Mouse (Mus musculus) CD4-positive helper T cell, adult 2 months (primary cell): ENCODE results near the gene Lyz1.
"Not testable (repeated sequence)": the region's sequence is repeated elsewhere in the genome, so short reads cannot be mapped to it uniquely, and the experiment has no call there.

Source experiments
- DNase-seq: peaks from one replicate; pipeline ENCODE4 v3.0.0-alpha.2; 2012; ENCODE audit warnings: low read depth, missing footprints, low spot score

Gene Lyz1

DNA sequence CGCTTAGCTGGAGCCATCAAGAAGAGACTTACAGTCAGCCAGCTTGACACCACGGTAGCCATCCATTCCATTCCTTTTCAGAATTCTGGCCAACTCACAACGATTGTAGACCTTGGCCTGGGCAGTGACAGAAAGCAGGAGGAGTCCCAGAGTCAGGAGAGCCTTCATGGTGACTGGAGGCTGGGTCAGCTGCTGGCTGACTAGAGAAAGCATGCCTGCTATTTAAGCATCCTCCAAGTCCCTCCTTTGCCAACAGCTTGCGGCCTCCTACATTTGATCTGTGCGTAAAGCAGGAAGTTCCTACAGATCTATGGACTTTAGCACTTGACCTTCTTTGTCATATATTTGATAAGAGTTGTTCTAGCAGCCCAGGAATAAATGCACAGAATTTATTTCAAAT, at the start of gene Lyz1:
Gene Lyz1, minus strand, starts transcription at position 198 of the 400 bp plus-strand sequence.
- DNase-seq, result no peak

DNA sequence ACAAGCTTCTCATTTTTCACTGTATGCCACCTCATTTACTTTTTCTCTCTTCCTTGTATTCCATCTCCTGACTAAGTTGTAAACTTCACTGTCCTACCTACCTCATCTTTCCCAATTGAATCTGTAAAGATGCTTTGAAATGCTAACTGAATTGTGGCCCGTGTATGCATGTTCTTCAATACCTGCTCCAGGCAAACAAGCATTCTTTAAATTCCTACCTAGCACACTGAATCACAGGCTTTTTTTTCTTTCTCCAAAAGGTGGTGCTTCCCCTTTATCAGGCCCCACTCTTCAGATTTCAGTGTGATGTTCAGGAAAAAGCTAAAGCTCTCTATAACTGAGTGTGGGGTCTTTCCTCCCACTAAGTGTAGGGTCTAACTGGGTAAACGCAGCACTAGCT, 49.7 kb upstream of the Lyz1 start:
- no peak for DNase-seq

DNA sequence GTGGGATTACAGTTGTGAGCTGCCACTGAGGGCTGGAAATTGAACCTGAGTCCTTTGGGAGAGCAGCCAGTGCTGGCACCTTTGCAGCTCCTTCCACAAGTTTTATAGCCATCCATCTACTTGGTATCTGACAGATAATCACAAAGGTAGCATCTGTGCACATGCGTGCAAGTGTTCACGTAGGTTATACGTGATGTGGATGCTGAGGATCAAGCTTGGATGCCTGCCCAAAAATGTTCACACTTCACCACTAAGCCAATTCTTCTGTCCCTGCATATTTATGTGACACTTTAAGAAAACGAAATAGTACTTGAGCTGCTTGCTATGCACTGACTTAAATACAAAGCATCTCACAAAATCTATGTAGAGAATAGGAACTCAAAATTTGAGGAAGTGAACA, 48.4 kb upstream of the Lyz1 start:
- DNase-seq, result no peak

DNA sequence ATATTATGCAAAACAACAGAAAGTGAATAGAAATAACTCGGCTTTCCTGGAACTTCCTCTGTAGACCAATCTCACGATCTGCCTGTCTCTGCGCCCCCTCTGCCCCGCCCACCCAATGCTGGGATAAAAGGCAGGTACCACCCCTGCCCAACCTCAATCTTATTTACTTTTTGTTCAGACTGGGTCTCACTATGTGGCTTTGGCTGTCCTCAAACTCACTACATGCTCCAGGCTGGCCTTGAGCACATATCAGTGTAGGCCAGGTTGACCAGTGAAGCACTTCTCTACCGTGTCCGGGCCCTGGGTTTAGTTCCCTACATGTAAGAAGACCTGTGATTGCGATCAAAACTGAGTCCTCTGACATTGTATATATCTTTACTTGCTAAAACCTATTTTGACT, 46.6 kb upstream of the Lyz1 start:
- DNase-seq, result no peak

DNA sequence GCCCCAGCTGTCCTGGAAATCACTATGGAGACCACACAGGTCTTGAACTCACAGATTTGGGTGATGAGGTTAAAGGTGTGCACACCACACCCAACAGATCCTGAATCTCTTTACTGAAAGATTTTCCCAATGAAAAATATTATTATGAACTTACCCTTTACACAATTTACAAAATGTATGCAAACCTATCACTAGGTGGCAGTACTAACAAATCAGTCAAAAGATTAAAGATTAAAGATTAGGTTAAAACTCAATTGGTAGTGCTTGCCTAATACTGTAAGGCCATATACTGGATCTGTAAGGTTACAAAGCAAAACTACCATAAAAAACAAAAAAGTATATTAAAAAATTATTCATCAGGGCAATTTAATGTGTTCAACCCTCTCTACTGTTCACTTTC, 45.3 kb upstream of the Lyz1 start:
- DNase-seq, result peak; percentile 16

DNA sequence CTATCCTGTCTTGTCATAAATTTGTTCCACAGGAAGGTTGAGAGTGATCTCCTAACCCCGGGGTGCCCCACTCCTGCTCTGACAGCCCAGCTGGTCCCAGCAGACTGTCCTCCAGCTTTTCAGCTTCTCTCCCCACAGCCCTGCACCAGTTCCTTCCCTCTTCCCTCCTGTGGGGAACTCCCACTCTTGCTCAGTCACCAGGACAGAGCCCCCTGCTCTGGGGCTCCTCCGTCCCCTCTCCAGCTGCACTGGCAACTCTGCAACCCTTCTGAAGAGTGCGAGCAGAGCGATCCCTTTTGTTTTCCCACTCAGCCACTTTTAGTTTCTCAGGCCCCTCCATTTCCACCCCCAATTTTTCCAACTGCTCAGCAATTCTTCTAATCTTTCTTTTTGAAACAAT, 43.0 kb upstream of the Lyz1 start:
- DNase-seq, result no peak

DNA sequence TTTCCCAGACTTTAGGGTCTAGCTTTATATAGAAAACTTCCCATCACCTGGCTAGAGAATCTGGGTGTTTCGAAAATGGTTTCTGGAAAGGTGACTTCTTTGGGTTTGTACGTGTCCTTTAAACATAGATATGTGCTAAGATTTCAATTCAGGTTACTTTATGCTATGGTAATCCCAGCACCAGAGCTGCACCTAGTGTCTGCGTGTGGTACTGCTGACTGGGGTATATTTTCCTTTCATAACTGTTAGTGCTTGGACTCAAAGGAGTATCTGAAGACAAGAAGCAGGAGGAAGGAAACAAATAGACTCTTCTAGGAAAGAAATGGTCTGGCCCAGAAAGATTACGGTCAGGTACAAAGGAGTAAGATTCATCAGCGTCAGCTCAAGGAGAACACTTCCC, 37.9 kb upstream of the Lyz1 start:
- DNase-seq, result no peak

DNA sequence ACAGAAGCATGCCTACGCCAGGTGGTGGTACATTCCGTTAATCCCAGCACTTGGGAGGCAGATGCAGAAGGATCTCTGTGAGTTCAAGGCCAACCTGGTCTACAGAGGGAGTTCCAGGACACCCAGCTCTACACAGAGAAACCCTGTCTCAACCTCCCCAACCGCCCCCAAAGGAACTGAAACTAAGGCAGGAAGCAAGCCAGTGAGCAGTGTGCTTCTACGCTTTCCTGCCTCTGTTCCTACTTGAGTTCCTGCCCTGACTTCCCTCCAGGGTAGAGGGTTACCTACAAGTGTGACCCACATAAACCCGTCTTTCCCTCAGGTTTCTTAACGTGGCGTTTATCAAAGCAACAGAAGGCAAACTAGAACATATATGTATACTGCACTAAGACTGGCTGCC, 31.1 kb upstream of the Lyz1 start:
- DNase-seq, result no peak

DNA sequence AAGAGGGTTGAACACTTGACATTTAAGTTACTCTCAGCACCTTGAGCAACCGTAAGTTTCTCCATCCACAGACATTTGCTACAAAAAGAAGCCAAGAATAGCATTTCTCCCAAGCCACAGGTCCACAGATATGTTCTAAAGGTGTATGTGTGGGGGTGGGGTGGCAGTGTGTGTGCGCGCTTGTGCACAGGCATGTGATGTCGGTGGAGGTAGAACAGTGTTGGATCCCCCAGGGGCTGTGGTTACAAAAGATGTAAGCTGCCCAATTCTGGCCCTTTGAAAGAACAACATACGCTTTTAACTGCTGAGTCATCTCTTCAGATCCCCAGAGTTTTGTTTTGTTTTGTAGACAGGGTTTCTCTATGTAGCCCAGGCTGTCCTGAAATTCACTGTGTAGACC, 30.0 kb upstream of the Lyz1 start:
- DNase-seq, result no peak

DNA sequence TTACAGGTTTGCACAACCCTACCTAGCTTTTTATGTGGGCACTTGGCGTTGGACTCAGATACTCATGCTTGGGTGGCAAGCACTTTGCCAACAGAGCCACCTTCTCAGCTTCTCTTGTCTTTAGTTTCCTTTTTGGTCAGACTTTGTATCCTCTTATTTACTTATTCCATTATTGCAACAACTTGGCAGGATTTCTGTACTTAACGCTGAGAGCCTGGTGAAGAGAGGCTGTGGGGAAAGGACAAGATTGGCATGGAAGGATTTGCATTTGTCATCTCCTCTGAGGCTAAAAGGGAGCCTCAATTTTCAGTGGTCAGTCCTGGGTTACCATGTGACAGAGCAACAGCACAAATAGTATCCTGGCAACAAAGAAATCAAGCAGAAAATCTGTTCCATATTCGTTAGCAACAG, 27.9 kb upstream of the Lyz1 start:
- DNase-seq, result no peak

DNA sequence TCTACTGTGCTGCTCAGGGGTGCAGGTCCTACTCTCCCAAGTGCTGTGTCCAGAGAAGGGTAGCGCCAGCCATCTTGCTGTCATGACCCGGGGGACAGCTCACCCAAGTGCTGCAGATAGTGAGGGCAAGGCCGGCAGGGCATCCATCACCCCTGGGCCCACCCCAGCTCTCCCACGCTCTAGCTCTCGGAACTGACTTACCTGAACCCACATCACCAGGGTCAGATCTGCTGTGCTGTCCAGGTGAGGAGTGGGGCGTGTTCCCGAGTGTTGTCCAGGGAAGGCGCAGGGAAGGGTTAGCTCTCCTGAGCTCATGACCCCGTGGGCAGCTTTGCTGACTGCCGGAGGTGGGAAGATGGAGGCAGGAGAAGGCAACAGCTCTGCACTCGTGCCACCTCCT, 23.7 kb upstream of the Lyz1 start:
- no peak for DNase-seq

DNA sequence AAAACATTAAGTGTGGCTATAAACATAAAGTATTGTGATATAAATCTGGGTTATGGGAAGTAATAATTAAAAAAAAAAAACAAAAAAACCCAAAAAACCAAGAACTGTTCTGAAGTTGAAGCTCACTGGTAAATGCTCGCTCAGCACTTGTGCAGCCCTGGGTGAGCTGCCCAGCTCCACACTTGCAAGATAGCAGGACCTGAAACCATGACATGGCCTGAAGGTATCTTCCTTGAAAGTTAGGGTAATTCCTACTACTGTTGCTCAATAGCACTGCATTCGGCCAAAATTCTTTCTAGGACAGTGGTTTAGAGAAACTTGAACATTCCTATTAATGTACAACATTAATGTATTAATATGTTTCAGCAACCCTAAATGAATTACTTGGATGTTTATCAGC, 20.5 kb upstream of the Lyz1 start:
- DNase-seq, result no peak

DNA sequence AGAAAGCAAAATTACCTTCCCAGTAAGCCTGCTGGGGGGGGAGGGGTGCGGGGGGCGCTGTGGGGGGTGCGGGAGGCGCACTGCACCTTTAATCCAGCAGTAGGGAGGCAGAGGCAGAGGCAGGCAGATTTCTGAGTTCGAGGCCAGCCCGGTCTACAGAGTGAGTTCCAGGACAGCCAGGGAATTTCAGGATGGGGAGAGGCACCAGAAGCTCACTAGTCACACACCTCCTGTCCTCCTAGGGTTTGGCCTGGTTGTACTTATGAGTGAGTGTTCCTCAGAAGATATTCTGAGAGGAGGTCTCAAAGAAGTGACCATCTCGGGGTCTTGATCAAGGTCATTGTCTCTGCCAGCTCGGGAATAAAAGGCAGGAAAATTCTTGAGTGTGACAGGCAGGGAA, 19.5 kb upstream of the Lyz1 start:
- DNase-seq, result no peak

DNA sequence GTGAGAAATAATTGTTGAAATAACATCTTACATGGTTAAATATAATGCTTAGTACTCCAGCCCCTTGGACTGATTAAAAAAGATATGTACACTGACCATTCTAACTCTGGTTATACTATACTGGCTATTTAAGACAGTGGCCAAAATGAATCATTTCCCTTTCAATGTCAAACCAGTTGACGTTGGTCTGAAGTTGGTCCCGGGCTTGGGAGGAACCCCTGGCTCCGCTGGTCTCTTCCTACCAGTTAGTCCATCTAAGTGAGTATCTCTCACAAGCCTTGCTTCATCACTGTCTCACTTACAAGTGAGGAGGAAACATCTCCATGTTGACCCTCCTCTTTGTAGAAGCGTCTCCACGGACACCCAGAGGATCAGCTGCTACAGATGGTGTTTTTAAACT, 11.7 kb upstream of the Lyz1 start:
- no peak for DNase-seq

DNA sequence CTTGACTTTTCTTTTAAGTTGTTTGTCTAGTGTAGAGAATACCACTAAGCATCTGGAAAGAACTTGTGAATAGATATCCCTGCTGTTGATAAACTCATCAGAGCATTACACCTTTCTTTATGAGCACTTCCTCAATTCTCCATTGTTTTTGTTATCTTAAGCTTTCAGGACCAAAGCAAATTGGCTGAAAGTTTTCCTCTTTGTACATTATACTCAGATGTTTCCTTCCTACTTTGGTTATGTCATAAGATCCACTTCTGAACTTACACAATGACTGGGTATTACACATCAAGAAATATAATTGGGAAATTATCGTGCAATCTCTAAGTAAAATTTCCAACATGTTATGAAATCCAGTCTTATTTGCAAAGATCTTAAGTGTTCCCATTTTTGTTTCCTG, 9.0 kb upstream of the Lyz1 start:
- no peak for DNase-seq

DNA sequence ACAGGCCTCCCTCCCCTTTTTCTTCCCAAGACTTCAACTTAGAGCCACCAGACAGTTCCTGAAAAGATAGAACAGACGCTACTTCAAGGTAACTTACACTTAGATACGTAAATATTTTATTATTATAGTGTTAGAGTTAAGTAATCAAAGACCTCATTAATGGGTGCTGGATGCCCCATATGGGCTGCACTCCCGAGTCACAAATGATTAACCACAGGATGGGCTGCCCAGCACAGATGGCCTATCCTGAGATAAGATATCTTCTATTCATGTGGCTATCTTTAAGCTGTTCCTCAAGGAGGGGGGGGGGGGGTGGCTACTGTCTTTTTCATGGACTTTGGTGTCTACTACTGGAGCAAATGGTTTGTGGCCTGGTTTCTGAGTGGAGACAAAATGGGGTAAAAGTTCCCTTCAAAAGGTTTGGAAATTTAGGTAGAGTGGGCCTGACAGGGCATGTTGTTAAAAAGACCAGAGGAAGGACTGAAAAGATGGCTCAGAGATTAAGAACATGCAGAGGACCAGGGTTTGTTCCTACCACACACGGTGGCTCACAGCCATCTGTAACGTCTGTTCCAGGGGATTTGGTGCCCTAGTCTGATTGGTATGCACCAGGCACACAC, 7.3 kb upstream of the Lyz1 start:
- DNase-seq, result no peak

DNA sequence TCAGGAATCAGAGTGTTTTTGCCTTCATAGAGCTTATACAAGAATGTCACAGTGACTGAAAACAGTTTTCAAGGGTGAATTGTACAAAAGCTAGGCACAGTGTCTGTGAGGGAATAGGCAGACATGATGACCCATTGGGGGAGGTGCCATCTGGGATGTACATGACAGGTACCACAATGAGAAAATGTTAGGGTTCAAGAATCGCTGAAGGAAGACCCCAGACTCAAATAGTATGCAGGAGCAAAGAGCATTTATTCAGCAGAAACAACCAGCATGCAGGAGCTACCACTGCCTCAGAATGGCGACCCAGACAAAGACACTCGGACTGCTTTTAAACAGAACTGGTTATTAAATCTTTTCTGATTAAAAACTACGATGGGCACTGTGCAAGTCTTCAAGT, 6.4 kb upstream of the Lyz1 start:
- no peak for DNase-seq

DNA sequence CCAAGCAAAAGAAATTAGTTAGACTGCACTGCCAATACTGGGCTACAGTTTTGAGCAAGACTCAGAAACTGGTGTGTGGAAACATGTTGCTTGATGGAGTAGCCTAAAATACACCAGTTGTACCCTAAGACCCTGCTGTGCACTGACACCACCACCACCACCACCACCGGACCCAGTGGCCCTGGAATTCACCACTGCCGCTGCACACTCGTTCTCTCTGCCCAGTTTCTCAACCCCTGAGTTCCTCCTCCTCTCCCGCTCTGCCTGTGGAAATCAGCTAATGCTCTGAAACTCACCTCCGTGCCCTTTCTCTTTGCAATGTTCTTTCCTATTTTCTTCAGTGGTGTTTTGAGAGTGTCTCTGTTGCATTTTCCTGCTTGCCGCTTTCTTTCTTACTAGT, 5.7 kb upstream of the Lyz1 start:
- no peak for DNase-seq

DNA sequence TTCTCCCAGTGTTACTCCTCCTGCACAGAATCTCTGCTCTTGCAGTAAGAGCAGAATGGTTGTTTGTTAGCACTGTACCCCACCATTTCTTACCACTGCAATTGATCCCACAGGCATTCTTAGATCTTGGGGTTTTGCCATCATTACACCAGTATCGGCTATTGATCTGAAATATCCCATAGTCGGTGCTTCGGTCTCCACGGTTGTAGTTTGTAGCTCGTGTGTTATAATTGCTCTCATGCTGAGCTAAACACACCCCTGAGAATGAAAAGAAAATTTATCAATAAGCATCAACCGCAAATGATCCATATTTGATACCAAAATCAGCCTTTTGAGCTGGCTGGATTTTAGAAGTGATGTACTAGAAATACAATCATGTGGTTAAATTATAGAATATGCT, 1.7 kb downstream of the Lyz1 start:
- DNase-seq, result not testable (repeated sequence)

DNA sequence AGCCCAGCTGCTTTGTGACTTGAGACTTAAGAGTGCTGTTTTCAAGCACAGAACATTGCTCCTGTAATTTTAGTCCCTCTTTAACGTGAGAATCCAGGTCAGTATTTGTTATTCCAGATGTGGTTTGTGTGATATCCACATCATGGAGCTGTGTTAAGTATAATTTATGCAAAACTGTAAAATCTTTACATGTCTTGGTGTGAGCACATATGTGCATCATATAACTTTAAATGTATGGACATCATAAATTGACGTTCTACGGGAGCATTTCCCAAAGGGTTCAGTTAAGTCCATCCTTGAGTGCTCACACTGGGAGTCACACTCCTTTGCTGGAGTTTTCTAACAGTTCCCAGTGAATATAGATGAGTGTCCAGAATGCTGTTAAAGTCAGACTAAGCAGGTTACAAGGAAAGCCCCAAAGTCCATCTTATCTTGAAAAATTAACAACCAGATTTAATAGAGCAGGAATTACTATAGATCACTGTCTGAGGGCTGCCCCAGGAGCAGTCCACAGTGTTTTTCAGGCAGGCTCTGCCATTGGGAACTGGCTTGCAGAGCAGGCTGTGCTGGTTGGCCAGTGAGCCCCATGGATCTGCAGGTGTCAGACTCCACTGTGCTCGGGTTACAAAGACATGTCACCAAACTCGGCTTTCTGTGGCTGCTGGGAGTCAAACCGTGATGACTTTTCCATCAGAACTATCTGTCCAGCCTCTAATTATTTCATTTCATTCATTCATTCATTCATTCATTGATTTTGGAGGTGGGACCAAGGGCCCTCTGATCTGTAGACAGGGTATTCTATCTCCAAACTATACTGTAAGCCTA, 2.4 kb downstream of the Lyz1 start:
- DNase-seq, result no peak

DNA sequence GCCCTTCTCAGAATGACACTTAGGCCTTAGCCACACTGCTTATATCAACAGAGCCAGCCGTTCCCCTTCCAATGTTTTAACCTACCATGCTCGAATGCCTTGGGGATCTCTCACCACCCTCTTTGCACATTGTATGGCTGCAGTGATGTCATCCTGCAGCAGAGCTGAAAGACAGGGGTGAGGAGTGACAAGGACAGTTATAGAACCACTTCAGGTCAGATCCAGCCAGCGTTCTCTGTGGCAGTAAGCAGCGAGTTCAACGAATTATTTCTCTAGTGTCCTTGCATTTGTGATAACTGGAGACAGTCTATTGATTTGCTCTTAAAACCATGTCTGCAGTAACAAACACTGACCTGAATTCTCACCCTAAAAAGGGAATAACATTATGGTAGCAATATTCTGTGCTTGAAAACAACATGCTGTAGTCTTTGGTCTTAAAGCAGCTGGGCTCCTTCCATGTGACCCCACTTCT, 3.6 kb downstream of the Lyz1 start:
- DNase-seq, result not testable (repeated sequence)

DNA sequence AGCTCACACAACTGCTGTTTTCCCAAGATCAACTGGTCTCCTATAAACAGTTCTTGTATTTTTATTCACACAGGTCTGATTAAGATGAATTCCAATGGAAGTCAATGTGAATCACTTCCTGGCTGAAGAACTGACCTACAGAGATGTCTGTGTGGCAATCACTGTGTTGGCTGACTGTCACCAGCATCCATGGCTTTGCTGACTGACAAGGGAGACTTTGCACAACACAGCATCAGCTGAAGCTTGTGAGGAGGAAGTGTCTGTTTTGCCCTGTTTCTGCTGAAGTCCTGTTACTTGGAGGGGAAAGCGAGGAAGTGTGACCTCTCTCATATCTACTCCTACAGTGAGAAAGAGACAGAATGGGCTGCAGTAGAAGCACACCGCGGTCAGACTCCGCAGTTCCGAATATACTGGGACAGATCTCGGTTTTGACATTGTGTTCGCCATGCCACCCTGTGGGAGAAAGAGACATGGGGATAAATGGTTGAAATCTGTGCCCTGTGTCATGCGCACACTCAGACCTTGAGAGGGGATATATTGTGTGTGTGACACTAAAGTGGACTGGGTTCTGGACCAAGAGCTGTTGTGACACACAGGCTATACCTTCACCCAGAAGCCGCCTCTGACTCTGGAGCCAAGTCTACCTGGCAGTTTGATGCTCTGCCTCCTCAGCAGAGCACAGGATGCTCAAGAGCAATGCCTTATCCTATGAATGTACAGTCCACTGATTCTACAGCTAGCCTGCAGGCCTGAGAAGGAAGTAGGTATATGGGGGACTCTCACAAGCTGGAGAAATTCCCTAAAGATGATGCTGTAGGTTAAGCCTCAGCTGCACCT, 4.3 kb downstream of the Lyz1 start:
- DNase-seq, result no peak
